Mouse (Mus musculus): Measurements from ENCODE around the gene Ubtd2. TPM values are rescaled to one million over a fixed set of nuclear protein-coding genes. Genes with fewer than 3 reads are reported as not detected.

Ubtd2 gene
- polyA plus RNA-seq, 1 experiment from 2014 or later, result 43.0 TPM

DNA sequence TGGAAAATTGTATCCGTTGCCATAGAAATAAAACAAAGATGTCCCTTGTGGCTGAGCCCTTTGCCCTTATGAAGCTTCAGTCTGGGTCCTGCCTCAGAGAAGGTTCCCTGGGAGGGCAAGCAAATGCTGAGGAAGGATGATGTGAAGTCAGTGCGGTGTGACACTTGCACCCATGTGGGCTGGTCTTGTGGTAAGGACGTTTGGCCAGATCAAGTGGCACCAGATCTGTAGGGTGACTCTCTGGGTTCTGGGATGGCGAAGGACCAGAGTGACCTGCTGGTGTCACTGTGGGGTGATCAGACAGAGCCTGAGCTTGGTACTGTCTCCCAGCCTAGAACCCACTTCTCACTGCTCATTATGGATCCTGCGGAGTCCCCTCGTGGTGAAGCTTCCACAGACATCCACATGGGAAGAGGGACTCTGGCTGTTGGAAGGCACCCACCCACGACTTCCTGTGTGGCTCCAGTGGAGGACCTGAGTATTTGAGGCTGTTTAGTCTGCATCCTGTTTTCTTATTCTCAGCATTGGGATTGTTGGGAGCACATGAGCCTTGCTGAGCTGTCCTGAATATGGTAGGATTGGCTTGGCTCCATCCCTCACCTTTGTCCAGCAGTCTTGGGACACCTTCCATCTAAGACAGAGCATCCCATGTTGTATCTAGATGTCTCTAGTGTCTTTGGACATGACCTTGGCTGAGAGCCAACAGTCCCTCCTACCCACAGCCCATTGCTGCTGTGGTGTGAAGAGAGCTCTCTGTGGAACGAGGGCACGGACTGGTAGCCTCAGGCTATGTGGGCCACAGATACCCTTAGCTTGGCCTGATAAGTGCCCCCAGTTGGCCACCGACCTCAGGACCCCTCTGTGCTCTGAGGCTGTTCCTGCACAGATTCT, 106.5 kb downstream of the Ubtd2 start:
- Histone ChIP-seq H3K4me2 (ENCODE audit: low read length) (no peak overlapping the region), H3K27me3 (ENCODE audit: control insufficient read depth, insufficient read depth, low read depth, low read length) (no peaks in the 10 kb centered on the region), H3K9ac (ENCODE audit: low read depth, low read length) (no peak overlapping the region), H3K4me3 (ENCODE audit: low read depth, low read length) (no peak overlapping the region), H3K4me1 (ENCODE audit: control insufficient read depth, insufficient read depth, low read length) (no peaks in the 10 kb centered on the region), H3K36me3 (ENCODE audit: control insufficient read depth, insufficient read depth, low read length) (no peaks in the 10 kb centered on the region), H3K9me3 (replicated peaks; ENCODE audit: control insufficient read depth, low read length, poor library complexity, severe bottlenecking) (no peaks in the 10 kb centered on the region), H3K27ac (ENCODE audit: low read length) (no peak overlapping the region)
- no peak for ATAC-seq
- WGBS, result 71% methylated on average over 10 of the region's 10 CpGs

DNA sequence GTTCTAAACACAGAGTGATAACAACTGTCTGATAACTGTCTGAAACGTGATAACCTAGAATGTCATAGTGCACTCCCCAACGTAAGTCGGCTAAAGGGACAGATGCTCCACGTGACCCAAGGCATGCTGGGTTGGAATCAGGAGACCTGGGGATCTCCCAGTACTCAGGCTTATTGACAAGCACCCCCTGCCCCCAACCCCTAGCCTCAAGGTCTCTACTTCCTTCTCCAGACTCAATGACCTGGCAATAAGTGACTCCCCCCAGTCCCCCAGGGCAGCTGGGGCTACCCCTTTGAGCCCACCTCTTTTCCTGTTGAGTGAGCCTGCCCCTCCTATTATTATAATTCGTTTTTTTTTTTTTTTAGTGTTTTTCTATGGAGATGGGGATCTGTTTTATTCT, 107.5 kb downstream of the Ubtd2 start:
- no peak overlapping the region for H3K4me3 ChIP-seq (ENCODE audit: low read depth, low read length)
- no peak overlapping the region for H3K27ac ChIP-seq (ENCODE audit: low read length)
- no peaks in the 10 kb centered on the region for H3K9me3 ChIP-seq (replicated peaks; ENCODE audit: control insufficient read depth, low read length, poor library complexity, severe bottlenecking)
- H3K9ac ChIP-seq (ENCODE audit: low read depth, low read length), result no peak overlapping the region
- H3K36me3 ChIP-seq (ENCODE audit: control insufficient read depth, insufficient read depth, low read length), result no peaks in the 10 kb centered on the region
- H3K4me1 ChIP-seq (ENCODE audit: control insufficient read depth, insufficient read depth, low read length), result no peaks in the 10 kb centered on the region; the same call in 1 of the 2 replicates
- no peak for ATAC-seq
- no peak overlapping the region for H3K4me2 ChIP-seq (ENCODE audit: low read length)
- WGBS, result 70% methylated on average over 5 of the region's 5 CpGs
- H3K27me3 ChIP-seq (ENCODE audit: control insufficient read depth, insufficient read depth, low read depth, low read length), result no peaks in the 10 kb centered on the region

DNA sequence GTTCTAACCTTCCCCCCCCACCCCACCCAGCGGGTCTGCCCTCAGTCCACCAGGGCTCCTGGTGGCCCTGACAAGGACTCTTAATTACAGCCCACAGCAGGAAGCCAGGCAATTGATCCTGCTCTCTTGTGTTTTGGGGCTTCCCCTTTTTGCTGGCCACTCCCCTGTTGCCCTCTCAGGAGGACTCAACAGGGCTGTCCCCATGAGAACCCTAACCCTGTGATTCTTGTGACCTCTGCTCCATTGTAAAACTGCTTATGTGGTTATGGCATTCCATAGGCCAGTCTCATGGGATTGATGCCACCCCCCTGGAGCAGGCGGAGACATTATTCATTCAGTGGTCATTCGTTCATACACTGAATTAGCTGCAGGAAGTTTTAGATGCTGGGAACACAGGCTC, 108.5 kb downstream of the Ubtd2 start:
- Histone ChIP-seq H3K4me1 (ENCODE audit: control insufficient read depth, insufficient read depth, low read length) (no peaks in the 10 kb centered on the region; the same call in 1 of the 2 replicates), H3K4me3 (ENCODE audit: low read depth, low read length) (no peak overlapping the region), H3K9ac (ENCODE audit: low read depth, low read length) (no peak overlapping the region), H3K27ac (ENCODE audit: low read length) (no peak overlapping the region), H3K4me2 (ENCODE audit: low read length) (no peak overlapping the region), H3K36me3 (ENCODE audit: control insufficient read depth, insufficient read depth, low read length) (no peaks in the 10 kb centered on the region), H3K9me3 (replicated peaks; ENCODE audit: control insufficient read depth, low read length, poor library complexity, severe bottlenecking) (no peaks in the 10 kb centered on the region), H3K27me3 (ENCODE audit: control insufficient read depth, insufficient read depth, low read depth, low read length) (no peaks in the 10 kb centered on the region)
- ATAC-seq, result no peak
- WGBS, result 31% methylated on average over 3 of the region's 3 CpGs

GRCm38 (mm10) chr11:32564629-32565028, 109.5 kb downstream of the Ubtd2 start:
- 70% methylated on average over 4 of the region's 4 CpGs for WGBS
- no peaks in the 10 kb centered on the region for H3K36me3 ChIP-seq (ENCODE audit: control insufficient read depth, insufficient read depth, low read length)
- no peaks in the 10 kb centered on the region; the same call in 1 of the 2 replicates for H3K4me1 ChIP-seq (ENCODE audit: control insufficient read depth, insufficient read depth, low read length)
- no peak for ATAC-seq
- H3K9ac ChIP-seq (ENCODE audit: low read depth, low read length), result no peak overlapping the region
- H3K4me3 ChIP-seq (ENCODE audit: low read depth, low read length), result no peak overlapping the region
- no peak overlapping the region for H3K27ac ChIP-seq (ENCODE audit: low read length)
- H3K27me3 ChIP-seq (ENCODE audit: control insufficient read depth, insufficient read depth, low read depth, low read length), result no peaks in the 10 kb centered on the region
- no peak overlapping the region for H3K4me2 ChIP-seq (ENCODE audit: low read length)
- no peaks in the 10 kb centered on the region for H3K9me3 ChIP-seq (replicated peaks; ENCODE audit: control insufficient read depth, low read length, poor library complexity, severe bottlenecking)

- H3K9me3 ChIP-seq (replicated peaks; ENCODE audit: control insufficient read depth, low read length, poor library complexity, severe bottlenecking), result no peaks in the 10 kb centered on the region; the same call in 1 of the 2 replicates
- no peaks in the 10 kb centered on the region for H3K36me3 ChIP-seq (ENCODE audit: control insufficient read depth, insufficient read depth, low read length)
- no peak overlapping the region for H3K9ac ChIP-seq (ENCODE audit: low read depth, low read length)
- no peak overlapping the region for H3K4me2 ChIP-seq (ENCODE audit: low read length)
- H3K4me1 ChIP-seq (ENCODE audit: control insufficient read depth, insufficient read depth, low read length), result no peaks in the 10 kb centered on the region; the same call in 1 of the 2 replicates
- ATAC-seq, result no peak
- no peak overlapping the region for H3K4me3 ChIP-seq (ENCODE audit: low read depth, low read length)
- H3K27me3 ChIP-seq (ENCODE audit: control insufficient read depth, insufficient read depth, low read depth, low read length), result no peaks in the 10 kb centered on the region
- 54% methylated on average over 8 of the region's 8 CpGs for WGBS
- no peak overlapping the region for H3K27ac ChIP-seq (ENCODE audit: low read length)
Measured at GRCm38 (mm10) chr11:32565088-32565487, 109.9 kb downstream of the Ubtd2 start.

- Histone ChIP-seq H3K4me1 (ENCODE audit: control insufficient read depth, insufficient read depth, low read length) (no peaks in the 10 kb centered on the region; the same call in 1 of the 2 replicates), H3K27me3 (ENCODE audit: control insufficient read depth, insufficient read depth, low read depth, low read length) (no peaks in the 10 kb centered on the region), H3K9me3 (replicated peaks; ENCODE audit: control insufficient read depth, low read length, poor library complexity, severe bottlenecking) (peaks cover 3% of the 10 kb centered on the region; the same call in 1 of the 2 replicates), H3K4me3 (ENCODE audit: low read depth, low read length) (no peak overlapping the region), H3K27ac (ENCODE audit: low read length) (no peak overlapping the region), H3K36me3 (ENCODE audit: control insufficient read depth, insufficient read depth, low read length) (no peaks in the 10 kb centered on the region), H3K9ac (ENCODE audit: low read depth, low read length) (no peak overlapping the region), H3K4me2 (ENCODE audit: low read length) (no peak overlapping the region)
- 91% methylated on average over 6 of the region's 6 CpGs for WGBS
- ATAC-seq, result peak; percentile 43; the same call in 1 of the 2 replicates
Measured at GRCm38 (mm10) chr11:32566184-32566583, 111.0 kb downstream of the Ubtd2 start.

Other genes with a start within 250 kb of the Ubtd2 start
- gene Snrnp25, start 250.0 kb upstream of the Ubtd2 start, polyA plus RNA-seq (2015; fragmentation: Nextera tagmentation; extraction: Ambion mirVana), result 37.2 and 41.2 TPM in 2 replicates
- 18.5 and 24.0 TPM in 2 replicates for gene Rhbdf1, start 233.1 kb upstream of the Ubtd2 start, polyA plus RNA-seq (2015; fragmentation: Nextera tagmentation; extraction: Ambion mirVana)
- gene Mpg, start 228.9 kb upstream of the Ubtd2 start, polyA plus RNA-seq (2015; fragmentation: Nextera tagmentation; extraction: Ambion mirVana), result 36.1 and 41.7 TPM in 2 replicates
- 45.3 and 52.4 TPM in 2 replicates for gene Nprl3, start 187.7 kb upstream of the Ubtd2 start, polyA plus RNA-seq (2015; fragmentation: Nextera tagmentation; extraction: Ambion mirVana)
- 3.2 and 11.6 TPM in 2 replicates for gene Hba-x, start 179.0 kb upstream of the Ubtd2 start, polyA plus RNA-seq (2015; fragmentation: Nextera tagmentation; extraction: Ambion mirVana)
- 2,278 and 2,570 TPM in 2 replicates for gene Hba-a1, start 171.9 kb upstream of the Ubtd2 start, polyA plus RNA-seq (2015; fragmentation: Nextera tagmentation; extraction: Ambion mirVana)
- gene Hbq1b, start 168.4 kb upstream of the Ubtd2 start, polyA plus RNA-seq (2015; fragmentation: Nextera tagmentation; extraction: Ambion mirVana), result 1.1 and 1.5 TPM in 2 replicates
- 5,737 and 6,589 TPM in 2 replicates for gene Hba-a2, start 158.9 kb upstream of the Ubtd2 start, polyA plus RNA-seq (2015; fragmentation: Nextera tagmentation; extraction: Ambion mirVana)
- gene Hbq1a, start 155.3 kb upstream of the Ubtd2 start, polyA plus RNA-seq (2015; fragmentation: Nextera tagmentation; extraction: Ambion mirVana), result 1.7 and 2.0 TPM in 2 replicates
- gene Sh3pxd2b, start 107.5 kb upstream of the Ubtd2 start, polyA plus RNA-seq (2015; fragmentation: Nextera tagmentation; extraction: Ambion mirVana), result 21.6 and 23.4 TPM in 2 replicates
- gene Efcab9, start 76.7 kb downstream of the Ubtd2 start, polyA plus RNA-seq (2015; fragmentation: Nextera tagmentation; extraction: Ambion mirVana), result not detected in 2 replicates
- 1.2 and 1.7 TPM in 2 replicates for gene Stk10, start 77.9 kb downstream of the Ubtd2 start, polyA plus RNA-seq (2015; fragmentation: Nextera tagmentation; extraction: Ambion mirVana)
- 119 and 125 TPM in 2 replicates for gene Fbxw11, start 187.4 kb downstream of the Ubtd2 start, polyA plus RNA-seq (2015; fragmentation: Nextera tagmentation; extraction: Ambion mirVana)

All from midbrain, embryonic 16.5 days (tissue).